Mouse (Mus musculus) monocyte, adult 2 months (primary cell): ENCODE data around the gene Adgrb3.

Experiments
- DNase-seq, 2 experiments: peaks; one replicate each; pipeline ENCODE4 v3.0.0; 2022; ENCODE audit warnings: low spot score in 2 of 2, low read depth in 1 of 2

The Adgrb3 gene

DNA sequence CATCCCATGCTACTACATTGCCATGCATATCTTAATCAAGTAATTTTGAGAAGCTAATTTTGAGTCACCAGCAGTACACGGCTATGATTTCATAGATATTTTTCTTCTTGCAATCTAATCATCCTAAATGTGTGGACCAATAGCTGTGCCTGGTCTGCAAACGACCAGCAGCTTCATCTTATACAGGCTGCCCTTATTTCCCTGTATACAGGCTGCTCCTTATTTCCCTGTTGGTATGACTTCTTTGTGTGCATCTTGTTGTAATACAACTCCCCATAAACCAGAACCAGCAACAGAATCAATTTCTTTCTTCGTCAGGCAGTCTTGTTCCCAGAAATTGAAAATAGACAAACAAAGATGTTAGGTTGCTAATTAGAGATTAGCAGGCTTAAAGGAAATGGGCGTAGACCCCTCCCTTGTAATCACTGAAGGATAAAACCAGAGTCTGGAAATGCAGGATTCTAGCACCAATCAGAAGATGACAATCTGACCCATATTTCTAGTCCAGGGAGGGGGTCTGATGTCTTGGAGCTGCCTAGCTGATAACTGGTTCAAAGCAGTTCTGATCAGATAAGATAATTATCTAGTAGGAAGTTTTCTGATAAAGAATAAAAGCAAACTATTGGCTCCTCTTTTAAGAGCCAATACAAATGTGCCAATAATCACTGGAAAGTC is 697.2 kb downstream of the Adgrb3 start:
- DNase-seq = no peak

GRCm38 (mm10) chr1:25115512-25115911 is 714.0 kb downstream of the Adgrb3 start:
- DNase-seq = no peak

DNA sequence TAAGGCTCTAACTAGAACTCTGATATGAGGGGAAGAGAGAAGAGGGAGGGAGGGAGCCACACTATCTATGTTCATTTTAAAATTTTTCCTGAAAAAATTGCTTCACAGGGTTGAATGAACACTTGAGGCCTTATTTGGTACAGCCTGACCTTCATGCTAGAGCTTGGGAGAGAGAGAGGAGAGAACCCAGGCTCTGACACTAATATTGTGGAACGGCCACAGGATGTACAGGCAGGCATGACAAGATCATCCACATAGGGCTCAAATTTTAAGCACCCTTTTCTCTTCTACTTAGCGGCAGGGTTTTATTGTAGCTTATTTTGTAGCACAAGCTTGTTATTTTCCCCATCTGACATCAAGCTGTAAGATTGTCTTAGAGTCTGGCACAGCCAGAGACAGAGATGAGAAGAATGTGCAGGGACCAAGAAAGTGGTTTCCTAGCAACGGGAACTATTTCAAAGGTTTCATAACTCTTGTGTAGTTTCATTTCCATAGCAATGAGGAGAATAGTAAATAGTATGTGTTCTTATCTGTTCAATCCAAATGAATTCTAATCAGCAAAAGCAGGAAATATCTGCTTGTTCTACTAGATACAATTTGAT is 721.9 kb downstream of the Adgrb3 start:
- no peak for DNase-seq

DNA sequence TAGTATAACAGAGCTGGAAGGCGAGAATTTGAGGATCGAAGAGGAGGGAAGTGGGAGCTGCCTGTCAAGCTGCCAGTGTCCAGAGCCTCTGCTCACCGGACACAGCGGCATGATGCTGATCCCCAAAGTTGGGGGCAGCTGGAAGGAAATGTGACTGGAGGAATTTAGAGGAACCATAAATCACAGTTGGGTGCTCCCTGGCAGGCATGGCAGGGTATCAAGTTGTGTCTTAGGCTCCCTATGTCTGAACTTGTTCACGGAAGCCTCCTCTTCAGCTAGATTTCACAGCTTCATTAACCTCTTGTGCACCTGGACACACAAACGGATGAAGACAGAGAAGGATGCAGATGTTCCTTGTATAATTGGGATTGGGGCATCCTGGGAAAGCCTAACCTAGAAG is 722.8 kb downstream of the Adgrb3 start:
- DNase-seq = no peak

- DNase-seq = no peak
These were observed 724.1 kb downstream of the Adgrb3 start for GRCm38 (mm10) chr1:25105367-25105766.

- DNase-seq = no peak
These were observed 741.3 kb downstream of the Adgrb3 start for GRCm38 (mm10) chr1:25088010-25088719.

DNA sequence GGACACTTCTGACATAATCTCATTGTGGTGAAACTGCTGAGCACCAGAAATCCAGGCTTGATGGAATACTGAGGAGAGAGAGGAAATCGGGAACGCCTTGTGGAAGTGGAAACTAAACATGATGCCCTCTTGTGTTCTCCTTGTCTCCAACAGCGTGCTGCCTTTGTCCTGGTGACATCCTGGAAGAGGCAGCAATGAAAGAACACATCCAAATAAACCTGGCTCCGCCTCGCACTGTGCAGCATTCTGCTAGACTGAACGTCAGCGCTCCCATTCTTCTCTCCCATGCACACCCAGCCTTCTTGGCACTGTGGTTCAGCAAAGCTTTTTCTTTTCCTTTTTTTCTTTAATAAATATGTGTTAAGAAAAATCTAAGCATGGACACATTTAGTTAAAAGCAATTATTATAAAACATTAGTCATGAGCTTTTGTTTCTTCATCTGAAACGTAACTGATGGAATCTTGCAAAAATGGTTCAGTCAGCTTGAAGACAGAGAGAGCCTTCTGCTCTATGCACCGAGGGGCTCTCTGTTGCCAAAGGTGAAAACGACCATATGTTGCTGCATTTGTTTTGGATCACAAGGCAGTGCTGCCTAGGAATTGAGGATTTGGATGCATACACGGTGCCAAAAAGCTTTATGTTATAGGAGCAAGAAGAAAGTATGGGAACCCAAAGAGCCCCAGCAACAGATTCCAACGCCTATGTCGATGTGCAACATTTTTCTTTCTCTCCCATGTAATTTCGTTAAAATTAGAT is 743.7 kb downstream of the Adgrb3 start:
- DNase-seq = no peak

- DNase-seq = no peak
These were observed 747.1 kb downstream of the Adgrb3 start for GRCm38 (mm10) chr1:25082377-25082776.

DNA sequence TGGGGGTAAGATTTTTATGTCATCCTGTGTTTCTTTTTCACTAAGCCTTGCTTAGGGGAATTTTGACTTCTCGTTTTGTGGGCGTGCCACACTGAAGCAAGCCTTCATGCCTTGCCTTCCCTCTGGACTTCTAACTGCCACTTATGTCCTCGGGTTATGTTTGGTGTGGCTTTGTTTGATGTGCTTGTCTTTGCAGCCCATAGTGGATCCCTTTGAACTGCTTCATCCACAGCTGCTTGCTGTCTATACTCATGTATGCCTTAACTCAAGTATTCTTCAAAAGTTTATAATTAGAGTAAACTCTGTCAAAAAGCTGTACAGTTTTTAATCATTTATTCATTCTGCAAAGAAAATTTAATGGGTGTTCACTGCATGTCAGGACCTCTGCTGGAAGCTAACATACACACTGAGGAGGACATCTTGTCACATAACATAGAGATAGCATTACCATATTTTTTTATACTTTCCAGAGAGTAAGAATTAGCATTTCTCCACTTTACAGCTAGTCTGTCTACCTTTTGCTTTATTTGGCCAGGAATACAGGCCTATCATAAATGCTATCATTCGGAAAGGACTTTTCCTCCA is 748.1 kb downstream of the Adgrb3 start:
- no peak for DNase-seq

GRCm38 (mm10) chr1:25079395-25079794 is 750.1 kb downstream of the Adgrb3 start:
- DNase-seq = no peak

- no peak for DNase-seq
These were observed 753.6 kb downstream of the Adgrb3 start for GRCm38 (mm10) chr1:25075952-25076351.

GRCm38 (mm10) chr1:25063964-25064363 is 765.5 kb downstream of the Adgrb3 start:
- no peak for DNase-seq

DNA sequence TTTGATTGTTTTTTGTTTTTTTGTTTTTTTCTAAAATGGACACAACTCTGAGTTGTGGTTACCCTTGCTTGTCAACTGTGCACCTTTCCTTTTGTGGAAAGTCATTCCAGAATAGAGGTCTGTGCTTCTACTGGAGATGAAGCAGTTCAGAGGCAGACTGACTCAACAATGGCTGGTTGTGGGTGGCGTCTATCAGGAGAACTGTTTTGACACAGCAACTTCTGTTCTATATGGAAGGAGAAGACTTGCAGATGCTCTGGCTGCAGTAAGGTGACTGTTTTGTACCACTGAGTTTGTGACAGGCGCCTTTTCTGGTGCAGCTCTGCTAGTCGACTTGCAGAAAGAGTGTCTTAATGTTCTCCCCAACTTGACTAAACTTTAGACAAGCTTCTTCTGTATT is 768.6 kb downstream of the Adgrb3 start:
- DNase-seq = no peak

- no peak for DNase-seq
These were observed 769.3 kb downstream of the Adgrb3 start for GRCm38 (mm10) chr1:25060191-25060590.

DNA sequence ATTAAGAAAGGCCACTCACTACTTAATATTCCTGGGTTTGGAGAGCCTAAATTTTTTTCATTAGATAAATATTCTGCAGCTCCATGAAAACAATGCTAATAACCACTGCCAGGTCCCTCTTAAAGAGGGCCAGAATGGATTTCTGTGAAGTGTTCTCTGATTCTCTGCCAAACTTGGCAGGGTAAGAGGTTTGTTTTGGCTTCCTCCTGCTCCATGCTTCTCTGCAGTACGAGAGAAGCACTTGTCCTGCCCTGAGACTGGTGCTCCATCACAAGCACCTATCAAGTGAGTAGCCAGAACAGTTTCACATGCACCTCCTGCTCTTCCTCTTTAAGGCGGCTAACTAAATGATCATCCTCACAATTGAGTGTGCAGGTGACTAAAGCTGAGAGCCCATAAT is 771.9 kb downstream of the Adgrb3 start:
- DNase-seq = no peak

DNA sequence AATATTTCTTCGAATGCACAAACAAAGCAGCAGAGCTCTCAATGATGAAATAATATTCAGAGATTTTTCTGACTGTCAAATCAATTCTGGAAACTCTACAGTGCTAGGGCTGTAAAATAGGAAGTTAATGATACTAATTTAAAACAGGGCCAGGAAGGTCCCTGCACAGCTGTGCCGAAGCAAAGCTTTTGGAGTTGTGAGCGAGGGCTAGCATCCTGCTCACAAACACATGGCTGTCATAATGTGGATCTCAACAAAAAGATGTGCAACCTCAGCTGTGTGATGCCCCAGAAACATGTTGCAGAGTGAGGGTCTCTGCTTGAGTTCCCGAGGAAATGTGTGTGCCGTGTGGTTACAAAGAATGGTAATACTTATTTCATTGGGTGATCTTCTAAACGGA is 772.3 kb downstream of the Adgrb3 start:
- no peak for DNase-seq

GRCm38 (mm10) chr1:25042091-25042490 is 787.4 kb downstream of the Adgrb3 start:
- DNase-seq = no peak

GRCm38 (mm10) chr1:25034161-25034560 is 795.3 kb downstream of the Adgrb3 start:
- DNase-seq = no peak

GRCm38 (mm10) chr1:25033155-25034095 is 796.1 kb downstream of the Adgrb3 start:
- no peak for DNase-seq

DNA sequence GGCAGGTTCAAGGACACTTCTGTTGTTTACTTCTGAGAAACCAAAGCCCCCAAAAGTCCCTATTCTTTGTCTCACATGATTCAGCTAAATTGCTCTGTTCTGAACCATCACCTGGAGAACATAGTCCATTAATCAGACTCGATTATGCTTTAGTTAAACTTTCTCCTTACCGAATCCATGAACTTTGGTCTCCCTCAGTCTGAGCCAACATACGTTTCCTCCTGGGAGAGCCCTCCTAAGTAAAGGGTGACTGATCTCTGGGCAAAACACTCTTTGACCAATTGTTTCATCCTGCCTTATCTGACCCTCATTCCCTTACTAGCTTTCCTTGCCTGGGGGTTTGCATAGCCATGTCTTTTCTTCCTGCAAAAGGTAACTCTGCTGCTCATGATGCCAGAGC is 806.4 kb downstream of the Adgrb3 start:
- no peak for DNase-seq
